Mouse (Mus musculus) E14TG2a.4 (cell line): ENCODE data around the gene Tiam1.

Experiments used
- CTCF ChIP-seq: conservative IDR thresholded peaks from 2 replicates; pipeline ENCODE4 v1.5.1; 2014; ENCODE audit warnings: low read length
- NANOG ChIP-seq: IDR thresholded peaks from 2 replicates; pipeline ENCODE4 v1.6.1; 2014; ENCODE audit warnings: borderline replicate concordance, low read length, mixed read lengths

GRCm38 (mm10) chr16:89885661-89886060, 257.9 kb downstream of the Tiam1 start:
- TF ChIP-seq CTCF (no peak), NANOG (no peak)
